Mouse (Mus musculus): Measurements from ENCODE around the gene Nfil3. TPM values are rescaled to one million over a fixed set of nuclear protein-coding genes. Genes with fewer than 3 reads are reported as not detected.

Nfil3 gene
- 10.3 TPM for polyA plus RNA-seq (2014; fragmentation: Illumina TruSeq; extraction: RNeasy Lipid Tissue Mini Kit (QIAGEN cat#74804); ENCODE audit: low read depth, low replicate concordance)

DNA sequence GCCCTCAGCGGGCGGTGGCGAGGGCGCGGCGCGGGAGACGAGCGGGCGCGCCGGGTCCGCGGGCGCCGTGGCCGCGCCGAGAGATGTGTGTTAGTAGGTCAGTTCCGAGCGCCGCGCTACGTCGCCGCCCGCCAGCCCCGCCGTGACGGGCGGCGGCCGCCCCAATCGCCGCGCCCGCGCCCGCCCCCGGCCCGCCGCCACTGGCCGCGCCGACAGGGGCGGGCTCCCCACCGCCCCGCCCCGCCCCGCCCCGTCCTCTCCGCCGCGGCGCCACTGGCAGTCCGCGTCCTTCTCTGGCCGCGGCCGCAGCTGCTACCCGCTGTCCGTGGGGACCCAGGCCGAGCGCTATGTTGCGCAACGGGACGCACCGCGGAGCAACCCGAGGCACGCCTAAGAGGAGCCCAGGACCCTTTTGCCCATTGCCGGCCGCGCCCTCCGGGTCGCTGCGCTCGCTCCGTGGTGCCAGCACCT lies at the start of gene Nfil3:
TSS of gene Nfil3 (minus strand) at position 123 of the 471 bp plus-strand sequence.

DNA sequence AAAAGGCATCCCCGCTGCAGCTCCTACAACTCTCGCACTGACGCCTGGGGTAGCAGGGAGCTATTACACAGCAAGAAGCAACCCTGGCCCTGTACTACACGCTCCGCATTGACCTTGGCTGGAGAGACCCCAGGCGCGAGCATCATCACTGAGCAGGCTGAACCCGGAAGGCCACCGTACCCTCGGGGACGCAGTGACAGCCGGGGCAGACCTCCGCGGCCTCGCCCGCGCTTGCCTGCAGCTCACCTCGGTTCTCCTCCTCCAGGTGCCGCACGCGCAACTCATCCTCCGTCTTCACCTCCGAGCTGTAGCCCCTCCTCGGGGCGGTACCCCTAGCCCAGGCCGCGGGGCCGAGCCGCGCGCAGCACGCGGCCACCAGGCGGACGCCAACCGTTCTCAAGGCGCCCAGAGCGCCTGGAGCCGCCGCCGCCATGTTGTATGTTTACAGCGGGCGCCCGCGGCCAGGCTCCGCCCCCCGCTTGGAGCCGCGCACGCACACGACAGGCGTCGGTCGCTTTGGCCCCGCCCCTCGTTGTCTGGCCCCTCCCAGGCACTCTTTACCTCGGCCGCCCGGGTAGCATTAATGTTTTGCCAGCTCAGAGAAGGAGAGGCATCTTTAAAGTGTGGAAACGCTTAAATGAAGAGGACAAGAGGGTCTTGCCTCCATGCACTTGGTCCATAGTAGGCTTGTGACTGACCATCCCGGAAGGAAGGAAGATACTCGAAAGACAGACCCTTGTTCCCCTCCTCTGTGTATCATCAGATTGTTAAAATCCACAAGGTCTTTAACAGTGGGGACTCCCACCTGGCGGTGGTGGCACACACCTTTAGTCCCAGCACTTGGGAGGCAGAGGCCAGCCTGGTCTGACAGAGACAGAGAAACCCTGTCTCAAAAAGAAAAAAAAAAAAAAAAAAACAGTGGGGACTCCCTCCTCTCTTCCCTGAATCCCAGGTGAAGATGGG lies 51.4 kb downstream of the Nfil3 start, which contains the start of gene Auh:
TSS of gene Auh (minus strand) at position 473 of the 963 bp plus-strand sequence.

Other genes starting within 250 kb of the Nfil3 start
- 74.1 TPM for gene Auh, start 51.4 kb downstream of the Nfil3 start, polyA plus RNA-seq (2014; fragmentation: Illumina TruSeq; extraction: RNeasy Lipid Tissue Mini Kit (QIAGEN cat#74804); ENCODE audit: low read depth, low replicate concordance)